Mouse (Mus musculus) small intestine, adult 2 months (tissue): Measurements from ENCODE around the gene Axl.

Source experiments
- CTCF ChIP-seq: fragments of 200-500 bp; IDR thresholded peaks from 2 replicates; pipeline ENCODE4 v1.5.1; 2012; ENCODE audit warnings: low read depth, mild to moderate bottlenecking, control low read depth, inconsistent platforms, low read length, moderate library complexity, mixed read lengths; ENCODE audit not compliant: insufficient replicate concordance, insufficient read length; ENCODE audit errors: extremely low read depth
- POLR2A ChIP-seq: fragments of 200-500 bp; IDR thresholded peaks from 2 replicates; pipeline ENCODE4 v1.6.1; 2012; ENCODE audit warnings: low read depth, mild to moderate bottlenecking, control low read depth, inconsistent platforms, low read length, moderate library complexity

GRCm38 (mm10) chr7:25711731-25712197 lies 76.7 kb downstream of the Axl start:
- TF ChIP-seq CTCF (no peak), POLR2A (no peak)
